Mouse (Mus musculus) stomach, postnatal 0 days (tissue): ENCODE measurements around the gene Ddr1.

Experiments
- CTCF ChIP-seq: IDR thresholded peaks from 2 replicates; pipeline ENCODE4 v1.5.1; 2016; ENCODE audit warnings: antibody characterized with exemption, low read depth, mild to moderate bottlenecking, moderate library complexity
- EP300 ChIP-seq: optimal IDR thresholded peaks from 2 replicates; pipeline ENCODE3; 2016; ENCODE audit warnings: antibody characterized with exemption

DNA sequence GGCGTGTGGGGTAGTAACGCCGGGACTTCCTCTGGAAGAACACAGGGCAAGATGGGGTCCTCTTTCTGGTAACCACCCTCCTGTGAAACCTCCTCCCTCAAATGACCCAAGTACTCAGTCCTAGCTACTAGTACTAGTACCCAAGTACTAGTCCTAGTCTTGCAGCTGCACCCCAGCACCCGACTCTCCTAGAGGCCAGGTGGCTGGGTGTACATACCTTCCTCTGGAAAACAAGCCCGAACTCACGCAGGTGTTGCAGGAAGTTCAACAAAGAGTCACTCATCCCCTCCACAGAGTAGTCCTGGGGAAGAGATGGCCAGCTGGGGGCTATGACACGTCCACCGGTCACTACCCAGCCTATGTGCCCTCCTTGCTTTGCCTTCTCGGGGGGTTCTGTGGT is 34.7 kb downstream of the Ddr1 start:
- TF ChIP-seq CTCF (no peak), EP300 (no peak)
